Mouse (Mus musculus) T-cell, adult 2 months (primary cell): ENCODE data around the gene Prkce.

ENCODE experiments used
- DNase-seq: peaks from one replicate; pipeline ENCODE4 v3.0.0; 2022; ENCODE audit warnings: low spot score

The Prkce gene

DNA sequence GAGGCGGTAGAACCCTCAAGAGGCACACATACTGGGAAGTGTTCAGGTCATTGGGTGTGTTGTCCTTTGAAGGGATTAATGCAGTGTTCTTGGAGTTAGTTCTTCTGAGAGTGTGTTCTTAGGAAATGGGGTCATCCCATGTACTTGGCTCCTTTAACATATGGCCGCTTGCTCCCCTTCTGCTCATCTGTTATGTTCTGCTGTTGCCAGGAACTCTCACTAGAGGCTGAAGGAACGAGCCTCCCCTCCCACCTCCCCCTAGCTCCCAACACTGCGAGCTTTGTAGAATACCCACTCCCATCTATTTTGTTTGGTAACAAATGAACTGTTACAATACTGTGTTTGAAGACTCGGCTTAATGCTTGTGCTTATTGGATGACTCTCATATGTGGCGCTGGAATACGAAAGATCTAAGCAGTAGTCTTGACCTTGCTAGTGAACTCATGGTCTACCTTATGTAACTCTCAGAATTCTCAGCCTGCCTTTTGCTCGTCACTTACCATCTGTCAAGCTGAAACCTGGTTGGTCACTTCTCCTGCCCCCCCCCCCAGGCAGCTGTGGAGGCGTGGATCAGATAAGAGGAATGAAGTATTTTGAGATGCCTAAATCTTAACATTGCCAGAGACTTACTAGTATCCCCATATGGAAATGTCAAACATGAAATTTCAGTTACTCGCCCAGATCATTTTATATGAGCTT is 58.1 kb downstream of the Prkce start:
- DNase-seq, result no peak

DNA sequence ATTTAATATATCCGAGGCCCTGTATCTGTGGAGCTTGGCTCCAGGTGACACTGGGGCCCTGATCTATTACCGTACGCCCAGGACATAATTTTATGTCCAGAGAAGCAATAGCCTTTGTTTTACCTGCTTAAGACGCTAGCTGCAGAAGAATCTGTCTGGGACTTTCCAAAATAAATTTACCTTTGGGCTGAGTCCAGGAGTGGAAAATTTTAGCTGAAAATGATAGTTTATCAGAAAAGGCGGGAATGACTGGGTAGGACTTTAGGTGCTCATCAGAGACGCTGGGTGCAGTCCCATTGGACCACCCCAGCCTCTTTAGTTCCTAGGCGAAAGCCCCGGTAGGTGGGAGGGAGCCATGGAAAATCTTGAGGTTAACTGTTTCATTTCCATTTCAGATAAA is 58.6 kb downstream of the Prkce start:
- DNase-seq, result no peak

DNA sequence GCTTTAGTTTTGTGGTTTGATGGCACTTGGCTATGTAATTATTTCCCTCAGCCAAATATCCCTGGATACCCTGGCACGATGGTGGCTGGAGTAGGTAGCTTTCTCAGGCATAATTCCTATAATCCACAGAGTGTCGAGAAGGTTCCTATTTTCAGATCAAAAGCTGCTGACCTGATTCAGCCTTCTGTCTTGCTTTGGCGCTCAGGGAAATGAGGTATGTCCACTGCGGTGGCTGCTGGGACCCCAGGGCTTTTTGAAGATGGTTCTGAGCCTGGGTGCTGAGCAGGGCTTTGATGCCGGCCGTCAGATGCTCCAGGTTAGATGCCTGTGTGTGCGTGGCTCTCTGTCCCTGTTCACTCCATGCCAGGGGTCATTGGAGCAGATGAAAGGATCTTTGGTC is 59.0 kb downstream of the Prkce start:
- no peak for DNase-seq

DNA sequence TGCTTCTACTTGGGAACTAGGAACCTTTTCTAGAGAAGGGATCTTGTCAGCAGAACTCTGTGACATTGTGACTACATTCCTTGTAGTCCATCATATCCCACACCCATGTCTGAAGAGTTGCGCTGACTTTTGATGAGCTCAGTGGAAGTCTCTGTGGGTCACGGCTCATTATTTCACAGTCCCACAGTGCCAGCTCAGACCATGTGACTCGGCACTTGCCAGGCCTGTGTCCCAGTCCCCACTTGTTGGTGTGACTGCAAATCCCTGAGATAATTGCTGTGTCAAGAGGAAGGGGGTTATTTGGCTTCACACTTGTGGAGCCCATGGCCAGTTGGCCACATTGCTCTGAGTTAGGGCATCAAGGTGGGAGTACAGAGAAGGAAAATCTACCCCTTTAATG is 59.8 kb downstream of the Prkce start:
- no peak for DNase-seq

DNA sequence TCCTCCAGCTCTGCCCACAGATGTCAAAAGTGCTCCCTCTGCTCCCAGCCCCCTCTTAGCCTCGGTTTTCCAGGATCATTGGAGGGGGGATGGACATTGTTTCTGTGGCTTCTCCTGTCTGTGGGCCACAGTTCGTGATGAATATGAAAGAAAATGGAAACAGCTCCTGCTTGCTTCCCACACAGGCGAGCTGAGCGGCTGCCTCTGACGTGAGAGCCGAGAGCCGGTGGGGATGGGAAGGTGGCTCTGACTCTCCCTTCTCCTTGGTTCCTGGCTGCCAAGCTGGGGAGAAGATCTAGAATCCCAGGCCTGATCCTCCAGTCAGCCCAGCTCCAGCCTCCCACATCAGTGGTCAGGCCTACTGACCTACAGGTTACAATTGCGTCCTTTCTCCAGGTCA is 61.3 kb downstream of the Prkce start:
- DNase-seq, result no peak

DNA sequence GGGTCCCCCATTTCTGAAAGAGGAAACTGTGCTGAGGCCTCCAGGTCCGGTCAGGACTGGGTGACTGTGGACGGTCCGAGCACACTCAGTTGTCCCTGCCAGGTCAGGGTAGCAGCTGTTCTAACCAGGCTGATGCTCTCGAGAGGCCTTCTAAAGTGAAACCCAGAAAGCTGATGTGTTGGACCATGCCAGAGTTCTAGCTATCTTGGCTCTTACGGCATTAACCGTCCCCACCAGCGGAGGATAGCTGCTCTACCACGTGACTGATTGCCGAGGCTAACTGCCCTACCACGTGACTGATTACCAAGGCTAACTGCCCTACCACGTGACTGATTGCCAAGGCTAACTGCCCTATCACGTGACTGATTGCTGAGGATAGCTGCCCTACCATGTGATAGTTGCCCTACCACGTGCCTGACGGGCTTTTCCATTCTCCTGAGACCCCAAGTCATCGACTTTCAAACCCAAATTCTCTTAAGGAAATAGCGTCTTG is 62.6 kb downstream of the Prkce start:
- no peak for DNase-seq

DNA sequence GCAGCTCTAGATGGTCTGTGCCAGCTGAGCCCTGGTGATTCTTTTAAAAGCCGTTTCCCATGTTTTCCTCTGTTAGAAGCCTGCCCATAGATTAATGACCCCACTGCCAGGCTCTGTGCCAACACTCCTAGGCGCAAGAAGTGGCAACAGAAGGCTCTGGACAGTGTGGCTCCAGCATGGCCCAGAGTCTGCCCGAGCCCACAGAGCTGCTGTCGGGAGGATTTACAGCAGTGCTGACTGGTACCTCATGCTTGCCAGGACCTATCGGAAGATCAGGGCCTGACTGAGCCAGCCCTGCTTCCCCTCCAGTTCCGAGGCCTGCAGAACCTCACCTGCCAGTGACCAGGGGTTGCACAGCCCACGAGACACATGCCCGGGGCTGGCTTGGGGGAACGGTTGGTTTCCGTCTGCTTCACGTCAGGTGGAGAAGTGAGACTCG is 64.2 kb downstream of the Prkce start:
- DNase-seq, result no peak

DNA sequence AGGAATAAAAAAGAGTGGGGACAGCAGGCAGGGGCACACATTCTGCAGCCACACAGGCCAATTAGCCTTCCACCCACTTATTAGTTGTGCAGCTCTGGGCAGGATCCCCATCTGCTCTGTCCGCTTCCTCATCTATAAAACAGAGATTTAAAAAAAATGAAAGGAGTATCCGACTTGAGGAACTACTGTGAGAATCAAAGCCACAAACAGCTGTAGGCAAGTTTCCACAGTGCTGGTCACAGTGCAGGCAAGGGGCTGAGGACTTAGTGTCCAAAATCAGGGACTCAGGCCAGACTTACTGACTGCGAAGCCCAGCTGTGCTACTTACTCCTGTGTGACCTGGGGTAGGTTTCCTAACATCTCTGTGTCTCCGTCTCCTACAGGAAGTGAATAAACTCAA is 64.7 kb downstream of the Prkce start:
- DNase-seq, result no peak

DNA sequence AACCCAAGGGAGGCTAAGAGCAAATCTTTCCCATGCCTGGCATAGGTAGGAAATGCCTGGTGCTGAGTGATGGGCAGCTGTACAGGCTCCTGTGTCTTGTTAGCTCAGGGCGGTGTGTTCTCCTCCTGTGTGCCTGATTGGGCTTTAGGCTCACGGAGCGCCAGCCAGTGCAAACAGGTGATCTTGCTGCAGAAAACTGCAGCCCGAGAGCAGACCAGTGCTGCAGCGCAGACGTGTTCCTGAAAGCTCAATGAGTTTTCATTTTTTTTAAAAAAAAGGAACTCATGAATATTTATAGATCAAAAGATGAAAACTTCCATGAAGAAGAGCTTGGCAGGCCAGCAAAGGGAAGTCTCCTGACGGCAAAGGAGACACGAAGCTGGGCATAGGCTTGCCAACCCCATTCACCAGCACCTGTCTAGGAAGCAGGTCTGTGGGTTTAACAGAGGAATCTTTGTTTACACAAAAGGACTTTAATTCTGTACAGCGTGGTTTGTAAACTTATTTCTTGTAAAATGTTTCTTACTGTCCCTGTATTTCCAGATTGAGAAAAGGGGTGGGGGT is 67.1 kb downstream of the Prkce start:
- no peak for DNase-seq

DNA sequence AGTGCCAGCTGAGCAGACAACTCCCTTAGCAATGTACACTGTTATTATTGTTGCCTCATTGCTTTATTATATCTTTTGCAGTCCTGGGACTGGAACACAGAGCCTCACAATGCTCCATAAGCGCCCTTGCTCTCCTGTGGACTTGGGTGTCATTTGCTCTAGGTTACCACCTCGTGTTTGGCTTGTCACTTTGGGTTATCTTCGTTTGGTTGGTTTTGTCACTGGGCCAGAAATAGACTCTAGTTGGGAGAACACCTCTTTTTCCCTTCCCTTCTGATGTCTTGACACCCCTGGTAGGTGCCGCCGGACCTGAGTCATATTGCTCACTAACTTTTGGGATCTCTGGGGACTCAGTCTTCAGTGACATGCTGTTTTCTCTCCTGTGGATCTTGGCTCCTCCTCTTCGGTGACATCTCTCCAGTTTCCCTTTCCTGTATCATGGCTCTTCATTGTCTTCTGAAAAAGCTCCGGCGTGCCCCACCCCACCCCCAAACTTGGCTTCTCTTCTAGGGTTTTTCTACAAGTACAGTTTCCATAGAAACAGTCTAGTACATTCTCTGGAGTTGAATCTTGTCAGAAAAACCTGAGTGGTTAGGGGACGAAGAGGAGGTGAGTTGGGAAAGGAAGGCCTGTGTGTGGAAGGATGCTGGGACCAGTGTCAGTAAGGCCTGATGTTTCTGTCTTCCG is 68.6 kb downstream of the Prkce start:
- DNase-seq, result no peak

DNA sequence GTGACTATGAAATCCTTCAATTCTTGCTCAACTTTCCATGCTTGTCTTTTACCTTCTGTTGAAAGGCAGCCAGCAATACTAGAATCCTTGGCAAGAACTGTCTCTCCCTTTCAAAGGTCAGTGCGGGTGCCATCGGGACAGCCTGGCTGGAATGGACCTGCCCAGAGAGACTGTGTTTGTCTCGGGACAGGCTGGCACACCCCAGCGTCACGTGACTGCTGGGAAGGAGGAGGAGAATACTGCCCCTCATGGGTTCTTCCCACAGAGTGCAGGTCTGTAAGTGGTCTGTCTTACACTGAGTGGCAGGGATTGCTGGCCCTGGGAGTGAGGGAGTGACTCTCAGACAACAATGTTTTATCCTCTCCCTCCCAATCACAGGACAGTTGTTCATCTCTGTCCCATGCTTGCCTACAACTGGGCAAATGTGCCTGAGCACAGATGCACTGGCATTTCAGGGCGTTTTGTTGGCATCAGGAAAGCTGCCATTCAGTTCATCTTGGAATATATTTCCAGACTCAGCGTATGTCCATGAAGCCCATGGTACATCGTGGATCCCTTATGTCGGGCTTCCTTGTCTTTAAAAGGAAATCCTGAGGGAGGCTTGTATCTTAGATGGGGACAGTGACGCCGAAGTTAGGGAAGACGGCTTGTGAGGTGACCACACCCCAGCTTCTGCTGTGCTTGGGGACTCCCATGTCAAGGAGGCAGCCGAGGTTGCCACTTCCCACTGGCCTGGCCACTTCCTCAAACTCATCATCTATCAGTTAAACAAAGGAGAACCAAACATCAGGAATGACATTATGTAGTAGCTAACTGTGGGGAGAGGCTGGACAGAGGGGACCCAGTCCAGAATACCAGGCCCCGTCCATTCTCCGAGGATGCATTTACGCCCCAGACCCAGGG is 69.5 kb downstream of the Prkce start:
- no peak for DNase-seq

DNA sequence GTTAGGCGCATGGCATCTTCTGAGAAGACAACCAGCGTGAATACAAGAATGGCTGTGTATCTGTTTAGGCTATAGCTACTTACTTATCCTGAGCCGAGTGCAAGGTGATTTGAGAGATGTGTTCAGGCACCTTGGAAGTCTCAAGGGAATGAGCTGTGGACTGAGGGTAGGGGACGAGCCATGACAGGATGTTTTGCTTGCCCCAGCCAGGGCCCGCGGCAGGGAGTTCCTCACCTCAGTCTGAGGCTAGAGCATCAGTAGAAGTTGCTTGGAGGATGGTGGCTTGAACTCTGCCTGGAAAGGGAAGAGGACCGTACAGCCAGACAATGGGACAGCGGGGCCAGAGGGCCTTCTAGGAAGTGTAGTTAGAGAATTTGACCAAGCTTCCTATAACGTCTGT is 74.7 kb downstream of the Prkce start:
- peak; percentile 10 for DNase-seq

DNA sequence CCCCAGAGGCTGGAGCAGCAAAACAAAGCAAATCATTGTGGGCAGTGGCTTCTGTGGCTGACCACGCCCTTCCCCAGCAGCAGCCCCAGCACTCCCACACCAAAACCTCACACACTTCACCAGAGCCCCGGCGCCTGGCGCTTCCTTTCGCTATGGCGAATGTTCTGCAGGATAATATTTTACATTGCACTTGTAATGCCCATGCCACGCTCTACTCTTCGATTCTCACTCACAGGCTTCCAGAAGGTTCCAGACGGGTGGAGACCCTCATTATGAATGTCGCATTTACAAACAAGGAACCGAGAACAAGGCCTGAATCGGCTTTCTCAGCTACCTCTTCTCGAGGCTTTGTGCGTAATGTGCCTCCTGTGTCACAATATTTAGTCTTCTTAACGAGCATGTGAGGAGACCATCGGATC is 75.5 kb downstream of the Prkce start:
- peak; percentile 14 for DNase-seq

DNA sequence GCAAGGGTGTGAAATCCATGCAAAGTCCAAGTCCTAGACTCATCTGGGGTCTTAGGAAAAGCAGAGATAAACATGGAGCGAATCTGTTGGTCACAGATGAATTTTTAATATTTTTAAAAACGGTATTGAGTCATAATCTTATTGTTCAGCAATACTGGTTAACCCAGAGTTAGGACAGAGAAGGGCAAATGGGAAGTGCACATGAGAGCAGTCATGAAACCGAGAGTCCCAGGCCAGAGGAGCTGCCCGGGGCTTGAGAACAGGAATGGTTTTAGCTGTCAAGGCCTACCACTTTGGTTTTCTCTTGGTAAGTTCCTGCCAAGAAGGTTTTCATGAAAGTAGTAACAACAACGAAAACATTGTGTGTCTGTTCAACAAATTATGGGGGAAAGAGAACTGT is 76.8 kb downstream of the Prkce start:
- DNase-seq, result no peak

DNA sequence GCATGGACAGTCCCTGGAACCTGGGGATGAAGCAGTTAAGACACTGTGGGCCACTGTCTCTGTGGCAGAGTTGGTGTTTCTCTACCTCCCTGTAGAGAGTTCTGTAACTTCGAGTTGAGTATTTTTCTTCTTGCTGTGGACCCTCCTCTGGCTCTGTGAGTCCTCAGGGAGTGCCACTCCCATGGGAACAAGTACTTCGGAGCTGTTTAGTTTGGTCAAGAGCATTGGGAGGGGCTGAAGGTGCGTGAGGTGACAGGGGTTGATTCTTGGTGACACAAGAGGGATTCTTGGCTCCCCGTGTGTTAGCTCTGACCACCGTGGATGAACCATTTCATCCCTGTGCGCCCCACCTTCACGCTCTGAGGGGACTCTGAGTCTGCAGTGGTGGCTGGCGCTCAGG is 81.2 kb downstream of the Prkce start:
- DNase-seq, result no peak

DNA sequence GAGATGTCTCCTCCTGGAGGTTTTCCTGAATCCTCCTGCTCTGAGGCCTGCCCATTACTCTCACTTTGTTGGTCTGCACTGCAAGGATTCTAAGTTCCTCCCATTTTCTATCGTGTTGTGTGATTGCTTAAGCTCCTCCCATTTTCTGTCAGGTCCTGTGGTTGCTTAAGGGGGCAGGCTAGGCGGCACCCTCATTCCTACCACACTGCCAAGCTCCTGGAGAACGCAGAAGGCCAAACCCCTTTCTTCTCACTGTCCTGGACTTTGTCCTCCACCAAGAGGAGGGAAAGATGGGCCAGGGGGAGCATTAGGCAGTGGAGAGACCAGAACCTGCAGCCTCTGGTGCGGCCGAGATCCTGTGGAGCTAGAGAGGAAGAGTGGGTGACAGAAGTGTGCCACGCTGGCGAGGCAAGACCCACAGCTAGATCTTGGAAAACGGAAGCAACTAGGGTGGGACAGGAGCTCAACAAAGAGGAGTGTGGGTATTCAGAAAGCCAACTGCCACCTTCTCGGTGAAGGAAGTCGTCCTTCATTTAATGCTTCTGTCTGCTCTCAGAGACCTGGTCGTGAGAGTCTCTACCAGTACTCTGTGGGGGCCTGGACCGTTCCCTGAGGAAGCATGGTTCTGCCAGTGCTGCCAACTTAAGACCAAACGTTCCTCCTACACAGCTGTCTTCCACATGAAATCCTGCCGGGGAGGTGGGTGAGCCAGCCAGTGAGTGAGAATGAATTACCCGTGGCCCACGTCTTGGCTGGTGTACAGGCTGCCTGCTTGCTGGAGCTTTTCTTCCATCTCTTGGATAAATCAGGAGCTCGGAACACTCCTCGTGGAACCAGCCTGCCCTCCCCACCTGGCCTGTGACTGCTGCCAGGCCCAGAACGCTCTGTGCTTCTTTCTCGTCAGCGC is 82.2 kb downstream of the Prkce start:
- no peak for DNase-seq

DNA sequence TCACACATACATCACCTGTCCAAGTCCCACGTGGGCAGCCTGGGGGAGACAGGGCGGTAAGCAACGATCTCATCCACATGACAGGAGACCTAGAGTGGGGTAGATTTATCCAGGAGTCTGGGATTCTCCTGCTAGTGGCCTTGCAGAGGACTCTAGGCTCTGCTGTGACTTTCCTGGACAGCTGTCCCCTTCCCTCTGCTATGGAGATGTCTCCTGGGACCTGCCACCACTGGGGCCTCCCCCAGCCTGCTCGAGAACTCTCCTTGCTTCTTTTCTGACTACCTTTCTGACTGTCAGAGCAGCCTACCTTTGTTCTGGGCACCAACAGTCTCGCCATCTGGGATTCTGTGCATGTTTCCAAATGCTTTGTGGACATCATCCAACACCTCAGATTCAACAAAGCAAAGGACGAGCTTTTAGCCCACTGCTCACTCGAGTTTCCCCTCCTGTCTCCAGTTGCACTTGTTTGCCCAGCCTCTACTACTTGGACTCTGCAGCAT is 82.9 kb downstream of the Prkce start:
- DNase-seq, result no peak

DNA sequence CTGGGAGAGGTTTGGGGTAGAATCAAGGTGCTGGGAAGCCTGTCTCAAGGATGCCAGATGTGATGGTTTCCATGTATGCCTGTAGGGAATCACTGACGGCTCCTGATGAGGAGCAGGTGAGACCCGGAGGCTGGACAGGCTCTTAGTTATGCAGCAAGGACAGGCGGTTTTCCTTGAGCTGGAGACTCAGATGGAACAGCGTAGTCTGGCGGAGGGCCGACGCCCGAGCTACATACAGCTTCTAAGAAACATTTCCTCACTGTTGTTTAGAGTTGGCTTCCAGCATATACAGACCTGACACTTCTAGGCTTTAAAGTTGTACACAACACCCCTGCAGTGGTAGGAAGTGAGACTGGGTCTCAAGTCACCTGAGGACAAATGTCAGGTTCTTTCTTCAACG is 86.3 kb downstream of the Prkce start:
- no peak for DNase-seq

DNA sequence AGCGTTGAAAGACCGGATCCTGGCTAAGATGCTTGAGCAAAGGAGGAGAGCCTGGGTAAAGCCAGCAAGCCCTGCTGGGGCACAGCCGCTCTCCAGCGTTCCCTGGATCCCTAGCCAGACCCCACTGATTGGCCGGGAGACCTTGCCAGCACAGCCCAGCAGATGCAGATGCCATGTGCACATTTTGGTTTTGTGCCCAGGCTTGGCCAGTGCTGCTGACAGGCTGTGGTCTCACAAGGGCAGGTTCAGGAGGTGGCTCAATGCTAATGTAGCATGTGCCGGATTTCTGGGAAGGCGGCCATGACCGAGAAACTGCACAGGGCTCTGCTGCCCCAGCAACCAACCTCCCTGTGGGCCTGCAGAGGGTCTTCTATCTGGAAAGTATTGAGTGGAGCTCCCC is 86.7 kb downstream of the Prkce start:
- no peak for DNase-seq

DNA sequence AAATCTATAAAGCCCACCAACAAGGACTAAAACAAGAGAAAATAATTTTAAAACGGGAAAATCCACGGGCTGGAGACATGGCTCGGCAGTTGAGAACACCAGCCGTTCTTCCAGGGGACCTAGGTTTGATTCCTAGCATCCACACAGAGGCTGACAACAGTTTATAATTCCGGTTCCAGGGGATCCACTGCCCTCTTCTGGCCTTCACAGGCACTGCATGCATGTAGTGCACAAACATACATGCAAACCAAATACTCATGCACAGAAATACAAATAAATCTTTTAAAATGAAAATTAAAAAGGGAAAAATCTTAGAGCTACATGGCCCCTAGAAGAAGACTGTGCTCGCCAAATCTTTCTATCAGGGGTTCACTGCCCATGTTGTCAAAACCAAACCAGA is 87.4 kb downstream of the Prkce start:
- no peak for DNase-seq

DNA sequence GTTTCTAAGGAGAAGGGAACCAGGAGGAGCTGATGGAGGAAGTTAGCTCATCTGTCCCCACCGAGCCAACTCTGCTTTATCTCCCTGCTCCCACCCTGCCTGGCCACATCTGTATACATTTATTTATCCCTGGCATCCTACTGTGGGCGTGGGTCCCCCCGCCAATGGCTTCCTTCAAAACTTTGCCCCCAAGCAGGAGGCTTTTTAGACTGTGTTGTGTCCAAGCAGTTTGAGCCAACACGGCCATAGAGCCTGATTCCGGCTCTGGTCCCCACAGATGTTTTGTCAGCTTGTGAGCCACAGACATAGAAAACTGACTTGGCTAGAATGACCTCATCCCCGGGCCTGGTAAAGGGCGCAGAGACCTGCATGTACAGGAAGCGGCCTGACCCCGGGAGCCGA is 89.1 kb downstream of the Prkce start:
- no peak for DNase-seq
